Mouse (Mus musculus): Measurements from ENCODE around the gene Hsd17b6.

Hsd17b6 gene

GRCm38 (mm10) chr10:128008207-128008889 is 937 bp upstream of the Hsd17b6 start:
- DNase-seq (ENCODE audit: low spot score in 2 of 2): peak; percentile 16 to 42

- DNase-seq (ENCODE audit: low spot score in 2 of 2): no peak
Measured at GRCm38 (mm10) chr10:128005479-128005878, 1.9 kb downstream of the Hsd17b6 start.

- no peak for DNase-seq (ENCODE audit: low spot score in 2 of 2)
Measured at GRCm38 (mm10) chr10:128004918-128005317, 2.5 kb downstream of the Hsd17b6 start.

- DNase-seq (ENCODE audit: low spot score in 2 of 2): no peak
Measured at GRCm38 (mm10) chr10:128003281-128003801, 4.1 kb downstream of the Hsd17b6 start.

- DNase-seq (ENCODE audit: low spot score in 2 of 2): no peak
Measured at GRCm38 (mm10) chr10:127998260-127998659, 9.2 kb downstream of the Hsd17b6 start.

- no peak for DNase-seq (ENCODE audit: low spot score in 2 of 2)
Measured at GRCm38 (mm10) chr10:127996690-127997089, 10.7 kb downstream of the Hsd17b6 start.

- DNase-seq (ENCODE audit: low spot score in 2 of 2): no peak
Measured at GRCm38 (mm10) chr10:127985601-127986000, 21.8 kb downstream of the Hsd17b6 start.

- peak in 1 of 2 experiments; percentile 2 for DNase-seq (ENCODE audit: low spot score in 2 of 2)
Measured at GRCm38 (mm10) chr10:127984650-127985049, 22.8 kb downstream of the Hsd17b6 start.

- no peak for DNase-seq (ENCODE audit: low spot score in 2 of 2)
Measured at GRCm38 (mm10) chr10:127975503-127975902, 31.9 kb downstream of the Hsd17b6 start.

GRCm38 (mm10) chr10:127974062-127974461 is 33.3 kb downstream of the Hsd17b6 start:
- no peak for DNase-seq (ENCODE audit: low spot score in 2 of 2)

- DNase-seq (ENCODE audit: low spot score in 2 of 2): no peak
Measured at GRCm38 (mm10) chr10:127971135-127971534, 36.3 kb downstream of the Hsd17b6 start.

- DNase-seq (ENCODE audit: low spot score in 2 of 2): no peak
Measured at GRCm38 (mm10) chr10:127970359-127970831, 37.0 kb downstream of the Hsd17b6 start.

- DNase-seq (ENCODE audit: low spot score in 2 of 2): no peak
Measured at GRCm38 (mm10) chr10:127969820-127970219, 37.6 kb downstream of the Hsd17b6 start.

GRCm38 (mm10) chr10:127966506-127966905 is 40.9 kb downstream of the Hsd17b6 start:
- no peak for DNase-seq (ENCODE audit: low spot score in 2 of 2)

- DNase-seq (ENCODE audit: low spot score in 2 of 2): no peak
Measured at GRCm38 (mm10) chr10:127964004-127964403, 43.4 kb downstream of the Hsd17b6 start.

GRCm38 (mm10) chr10:127962451-127962850 is 45.0 kb downstream of the Hsd17b6 start:
- DNase-seq (ENCODE audit: low spot score in 2 of 2): no peak

GRCm38 (mm10) chr10:127959161-127959679 is 48.2 kb downstream of the Hsd17b6 start:
- DNase-seq (ENCODE audit: low spot score in 2 of 2): no peak

GRCm38 (mm10) chr10:127956168-127956816 is 51.1 kb downstream of the Hsd17b6 start:
- peak; percentile 12 to 13 for DNase-seq (ENCODE audit: low spot score in 2 of 2)

- DNase-seq (ENCODE audit: low spot score in 2 of 2): no peak
Measured at GRCm38 (mm10) chr10:127955034-127955433, 52.4 kb downstream of the Hsd17b6 start.

- DNase-seq (ENCODE audit: low spot score in 2 of 2): no peak
Measured at GRCm38 (mm10) chr10:127951821-127952220, 55.6 kb downstream of the Hsd17b6 start.

GRCm38 (mm10) chr10:127951390-127951789 is 56.0 kb downstream of the Hsd17b6 start:
- DNase-seq (ENCODE audit: low spot score in 2 of 2): no peak

- DNase-seq (ENCODE audit: low spot score in 2 of 2): no peak
Measured at GRCm38 (mm10) chr10:127949596-127950130, 57.7 kb downstream of the Hsd17b6 start.

Measured in right cerebral cortex, postnatal 36 days (tissue).